Mouse (Mus musculus) neutrophil, adult 65 days (primary cell): ENCODE results near the gene Agbl1. TPM values are rescaled to one million over a fixed set of nuclear protein-coding genes. Genes with fewer than 3 reads are reported as not detected.

ENCODE experiments used
- total RNA-seq: library from RNA; stranded (reverse); gene quantifications from 2 replicates; pipeline ENCODE4 v1.2.4, GENCODE M21; 2023

Gene Agbl1
- total RNA-seq = not detected in 2 replicates

DNA sequence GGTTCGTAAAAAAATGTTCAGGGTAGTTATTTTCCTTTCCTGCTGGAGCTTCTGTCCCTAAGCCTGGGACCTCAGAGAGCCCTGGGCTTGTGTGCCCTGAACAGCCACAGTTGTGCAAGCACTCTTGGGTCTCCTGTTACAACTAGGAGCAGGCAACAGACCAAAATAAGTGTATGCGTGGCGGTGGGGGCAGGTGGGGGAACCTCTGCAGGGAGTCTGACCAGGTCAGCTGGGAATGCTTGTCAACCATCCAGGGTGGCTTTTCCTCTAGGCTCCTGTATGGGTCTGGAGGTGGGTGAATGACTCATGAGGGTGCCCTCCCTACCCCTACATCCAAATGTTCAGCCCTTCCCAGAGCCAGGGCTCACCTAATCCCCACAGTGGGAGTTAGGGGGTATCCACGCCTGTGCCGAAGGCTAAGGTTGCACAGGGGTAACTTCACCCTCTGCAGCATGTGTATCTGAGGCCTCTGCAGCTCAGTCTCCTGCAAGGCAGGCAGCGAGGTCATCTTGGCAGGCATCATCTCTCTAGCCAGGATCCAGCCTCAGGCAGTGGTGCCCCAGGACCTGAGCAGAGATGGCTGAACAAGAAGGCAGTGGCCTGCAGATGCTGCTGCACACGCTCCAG is at the start of gene Agbl1:
Gene Agbl1, plus strand, starts transcription at position 577 of the 627 bp plus-strand sequence.

